Mouse (Mus musculus) forebrain, embryonic 12.5 days (tissue): ENCODE results near the gene Gys1. TPM values are rescaled to one million over a fixed set of nuclear protein-coding genes. Genes with fewer than 3 reads are reported as not detected.

Experiments
- ATAC-seq: fragments of 200-750 bp; cut with Nextera tagmentation; 2 replicates; pipeline ENCODE4 v1.8.0; 2017; ENCODE audit warnings: moderate TSS enrichment; ENCODE audit not compliant: low FRiP score
- H3K27ac ChIP-seq: fragments of 300-500 bp; sonication (generic); 2 replicates; pipeline ENCODE4 v1.5.1; 2016; ENCODE audit warnings: mild to moderate bottlenecking
- H3K27me3 ChIP-seq: fragments of 300-500 bp; sonication (generic); 2 replicates; pipeline ENCODE4 v1.6.1; 2016; ENCODE audit warnings: mild to moderate bottlenecking
- H3K36me3 ChIP-seq: fragments of 300-500 bp; sonication (generic); replicated peaks from 2 replicates; pipeline ENCODE4 v1.6.1; 2016; ENCODE audit warnings: mild to moderate bottlenecking
- H3K4me1 ChIP-seq: fragments of 300-500 bp; sonication (generic); 2 replicates; pipeline ENCODE4 v1.6.1; 2016
- H3K4me2 ChIP-seq: fragments of 300-500 bp; sonication (generic); 2 replicates; pipeline ENCODE4 v1.6.1; 2016; ENCODE audit warnings: mild to moderate bottlenecking, moderate library complexity
- H3K4me3 ChIP-seq: fragments of 300-500 bp; sonication (generic); replicated peaks from 2 replicates; pipeline ENCODE4 v1.5.1; 2016; ENCODE audit warnings: mild to moderate bottlenecking
- H3K9ac ChIP-seq: fragments of 300-500 bp; sonication (generic); 2 replicates; pipeline ENCODE4 v1.6.1; 2016; ENCODE audit warnings: mild to moderate bottlenecking
- H3K9me3 ChIP-seq: fragments of 300-500 bp; sonication (generic); 2 replicates; pipeline ENCODE4 v1.6.1; 2016
- WGBS: fragments of 180-500 bp; shearing (Covaris S2); methylation state at CpG from one replicate; pipeline ENCODE4 v1.1.7; 2016; 5-methylcytosine and 5-hydroxymethylcytosine counted together
- polyA plus RNA-seq: library from polyadenylated mRNA; unstranded; fragments of >200 nt; fragmentation: Nextera tagmentation; extraction: Ambion mirVana; gene quantifications from 2 replicates; pipeline ENCODE4 v1.2.1, GENCODE M21; 2016

Gene Gys1
- polyA plus RNA-seq, 1 experiment from 2014 or later: 28.7 TPM

DNA sequence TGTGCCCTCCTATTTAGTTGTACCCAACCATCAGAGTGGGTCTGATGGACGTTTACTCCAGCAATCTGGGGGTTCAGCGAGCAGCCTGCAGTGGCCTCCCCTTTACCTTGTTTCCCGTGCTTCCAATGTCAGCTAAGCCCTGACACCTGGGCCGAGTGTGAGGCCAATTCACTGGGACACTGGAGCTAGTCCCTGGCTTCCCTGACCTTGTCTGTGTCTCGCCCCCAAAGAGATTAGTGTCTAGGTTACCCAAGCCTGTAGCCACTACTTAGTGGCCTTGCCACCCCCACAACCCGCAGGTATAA is 14.1 kb upstream of the Gys1 start, which contains the start of gene Lhb:
Lhb (plus strand) TSS at position 206 of the 305 bp plus-strand sequence.
- Histone ChIP-seq H3K4me1 (peaks cover 4% of the 10 kb centered on the region), H3K27me3 (peaks cover 60% of the 10 kb centered on the region), H3K36me3 (peaks cover 51% of the 10 kb centered on the region), H3K27ac (no peak within 1 kb of the TSS), H3K9ac (no peak within 1 kb of the TSS), H3K9me3 (no peaks in the 10 kb centered on the region), H3K4me2 (no peak within 1 kb of the TSS), H3K4me3 (no peak within 1 kb of the TSS)
- 58% methylated on average over 6 of the region's 6 CpGs for WGBS
- no peak for ATAC-seq

DNA sequence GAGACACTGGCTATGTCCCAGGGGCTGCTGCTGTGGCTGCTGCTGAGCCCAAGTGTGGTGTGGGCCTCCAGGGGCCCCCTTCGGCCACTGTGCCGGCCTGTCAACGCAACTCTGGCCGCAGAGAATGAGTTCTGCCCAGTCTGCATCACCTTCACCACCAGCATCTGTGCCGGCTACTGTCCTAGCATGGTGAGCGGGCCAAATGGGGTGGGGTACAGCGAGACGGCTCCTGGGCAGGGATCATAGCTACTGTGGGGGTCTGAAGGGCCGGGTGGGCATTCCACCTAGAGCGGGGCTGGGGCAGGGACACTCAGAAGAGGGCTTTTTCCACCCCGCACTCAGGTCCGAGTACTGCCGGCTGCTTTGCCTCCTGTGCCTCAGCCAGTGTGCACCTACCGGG is 13.4 kb upstream of the Gys1 start:
- ATAC-seq: no peak
- 89% methylated on average over 14 of the region's 14 CpGs for whole genome bisulfite sequencing
- peaks cover 54% of the 10 kb centered on the region for H3K27me3 ChIP-seq
- no peak overlapping the region for H3K4me3 ChIP-seq
- peaks cover 53% of the 10 kb centered on the region for H3K36me3 ChIP-seq
- H3K4me1 ChIP-seq: peaks cover 4% of the 10 kb centered on the region; the same call in 1 of the 2 replicates
- H3K4me2 ChIP-seq: no peak overlapping the region
- no peak overlapping the region for H3K27ac ChIP-seq
- H3K9me3 ChIP-seq: no peaks in the 10 kb centered on the region
- H3K9ac ChIP-seq: no peak overlapping the region

DNA sequence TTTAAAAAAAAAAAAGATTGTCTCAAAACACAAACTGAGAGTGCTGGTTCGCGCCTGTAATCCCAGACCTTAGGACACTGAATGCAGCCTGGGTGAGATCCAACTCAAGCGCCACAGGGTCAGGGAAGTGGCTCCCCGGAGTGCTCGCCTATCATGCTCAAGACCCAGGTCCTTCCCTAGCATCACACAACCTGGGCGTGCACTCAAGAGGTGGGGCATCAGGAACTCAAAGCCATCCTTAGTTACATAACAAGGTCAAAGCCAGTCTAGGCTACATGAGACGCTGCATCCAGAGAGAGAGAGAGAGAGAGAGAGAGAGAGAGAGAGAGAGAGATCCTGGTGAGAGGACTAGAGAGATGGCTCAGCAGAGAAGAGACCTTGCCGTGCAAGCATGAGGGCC is 8.1 kb upstream of the Gys1 start:
- Histone ChIP-seq H3K4me3 (no peak overlapping the region), H3K9ac (no peak overlapping the region), H3K4me2 (no peak overlapping the region), H3K9me3 (no peaks in the 10 kb centered on the region), H3K27me3 (peaks cover under 1% of the 10 kb centered on the region; the same call in 1 of the 2 replicates), H3K27ac (no peak overlapping the region), H3K4me1 (no peaks in the 10 kb centered on the region), H3K36me3 (peaks cover 94% of the 10 kb centered on the region)
- WGBS: 91% methylated on average over 8 of the region's 8 CpGs
- no peak for ATAC-seq

DNA sequence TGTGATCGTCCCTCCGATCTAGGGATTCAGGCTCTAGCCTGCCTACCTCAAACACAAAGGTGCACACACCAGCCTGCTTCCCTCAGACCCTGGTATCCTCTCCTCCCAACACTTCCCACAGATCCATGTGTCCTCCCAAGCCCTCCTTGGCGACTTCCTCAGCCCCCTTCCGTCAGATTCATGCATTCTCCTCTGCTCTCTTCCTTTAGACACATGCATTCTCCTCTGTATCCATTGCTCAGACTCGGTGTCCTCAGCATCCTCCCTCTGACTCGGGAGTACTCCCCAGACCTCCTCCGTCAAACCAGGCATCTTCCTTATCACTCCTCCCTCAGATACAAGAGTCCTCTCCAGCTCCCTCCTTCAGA is 825 bp upstream of the Gys1 start:
- 3% methylated on average over 7 of the region's 7 CpGs for WGBS

DNA sequence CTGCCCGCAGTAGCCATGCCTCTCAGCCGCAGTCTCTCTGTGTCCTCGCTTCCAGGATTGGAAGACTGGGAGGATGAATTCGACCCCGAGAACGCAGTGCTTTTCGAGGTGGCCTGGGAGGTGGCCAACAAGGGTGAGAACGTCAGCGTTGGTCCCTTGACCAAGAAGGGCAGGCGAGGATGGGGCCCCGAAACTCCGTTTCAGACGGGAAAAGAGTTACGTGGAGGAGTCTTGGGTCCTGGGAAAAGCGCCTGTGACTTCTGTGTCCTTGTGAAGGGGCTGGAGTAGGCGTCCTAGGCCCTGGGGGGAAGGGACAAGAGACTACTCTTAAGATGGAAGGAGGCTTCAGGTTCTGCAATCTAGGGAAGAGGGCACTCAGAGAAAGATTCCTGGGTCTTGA is 394 bp downstream of the Gys1 start:
- H3K27me3 ChIP-seq: 0 out of 2 replicates have a peak, but pooled peaks cover 4% of the 10 kb centered on the region
- peak overlapping the region; percentile 76 for H3K4me3 ChIP-seq
- peaks cover 45% of the 10 kb centered on the region for H3K4me1 ChIP-seq
- peak overlapping the region; percentile 85 for H3K9ac ChIP-seq
- no peaks in the 10 kb centered on the region for H3K9me3 ChIP-seq
- peak overlapping the region; percentile 63; the same call in 1 of the 2 replicates for H3K27ac ChIP-seq
- WGBS: 4% methylated on average over 16 of the region's 16 CpGs
- peak overlapping the region; percentile 96 for H3K4me2 ChIP-seq
- peak; percentile 30; the same call in 1 of the 2 replicates for ATAC-seq
- peaks cover 24% of the 10 kb centered on the region for H3K36me3 ChIP-seq

More for the DNA sequence above, 825 bp upstream of the Gys1 start:
- Histone ChIP-seq H3K9ac (peak overlapping the region; percentile 88), H3K36me3 (peaks cover 35% of the 10 kb centered on the region), H3K4me3 (peak overlapping the region; percentile 76), H3K27me3 (0 out of 2 replicates have a peak, but pooled peaks cover 4% of the 10 kb centered on the region), H3K9me3 (no peaks in the 10 kb centered on the region), H3K27ac (peak overlapping the region; percentile 93), H3K4me1 (peaks cover 45% of the 10 kb centered on the region), H3K4me2 (peak overlapping the region; percentile 96)
- no peak for ATAC-seq

DNA sequence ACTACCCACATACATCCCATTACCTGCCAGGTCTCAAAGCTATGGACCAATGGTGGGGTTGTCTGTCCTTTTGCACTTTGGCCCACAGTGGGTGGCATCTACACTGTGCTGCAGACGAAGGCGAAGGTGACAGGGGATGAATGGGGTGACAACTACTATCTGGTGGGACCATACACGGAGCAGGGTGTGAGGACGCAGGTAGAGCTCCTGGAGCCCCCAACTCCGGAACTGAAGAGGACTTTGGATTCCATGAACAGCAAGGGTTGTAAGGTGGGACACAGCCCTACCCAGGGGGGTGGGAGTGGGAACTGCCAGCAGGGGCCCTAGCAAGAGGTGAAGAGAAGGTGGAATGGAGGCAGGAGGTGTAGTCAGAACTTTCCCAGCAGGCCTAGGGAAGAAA is 1.8 kb downstream of the Gys1 start:
- Histone ChIP-seq H3K9ac (peak overlapping the region; percentile 85; the same call in 1 of the 2 replicates), H3K4me2 (no peak overlapping the region), H3K9me3 (no peaks in the 10 kb centered on the region), H3K4me1 (peaks cover 45% of the 10 kb centered on the region), H3K4me3 (no peak overlapping the region), H3K27ac (no peak overlapping the region), H3K27me3 (0 out of 2 replicates have a peak, but pooled peaks cover 4% of the 10 kb centered on the region), H3K36me3 (peaks cover 24% of the 10 kb centered on the region)
- ATAC-seq: no peak
- whole genome bisulfite sequencing: 93% methylated on average over 5 of the region's 5 CpGs

DNA sequence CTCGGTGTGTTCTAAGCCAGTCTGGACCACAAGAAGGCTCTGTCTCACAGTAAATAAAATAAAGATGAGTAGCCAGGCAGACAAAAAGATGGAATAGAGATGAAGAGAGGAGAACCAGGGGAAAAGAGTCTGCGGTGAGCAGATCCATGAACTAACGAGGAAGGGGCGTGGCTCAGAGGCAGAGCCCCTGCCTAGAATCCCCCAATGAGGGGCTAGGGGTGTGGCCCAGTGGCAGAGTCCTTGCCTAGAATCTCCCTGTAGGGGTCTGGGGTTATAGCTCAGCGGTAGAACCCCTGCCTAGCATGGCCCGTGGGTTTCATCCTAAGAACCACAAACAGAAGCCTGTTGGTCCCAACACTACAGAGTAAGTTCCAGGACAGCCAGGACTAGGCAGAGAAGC is 2.4 kb downstream of the Gys1 start:
- no peak overlapping the region for H3K9ac ChIP-seq
- H3K9me3 ChIP-seq: no peaks in the 10 kb centered on the region
- WGBS: 24% methylated on average over 6 of the region's 6 CpGs
- ATAC-seq: no peak
- peak overlapping the region; percentile 21; the same call in 1 of the 2 replicates for H3K4me2 ChIP-seq
- peaks cover 45% of the 10 kb centered on the region for H3K4me1 ChIP-seq
- H3K4me3 ChIP-seq: no peak overlapping the region
- H3K27me3 ChIP-seq: 0 out of 2 replicates have a peak, but pooled peaks cover 4% of the 10 kb centered on the region
- H3K36me3 ChIP-seq: peaks cover 18% of the 10 kb centered on the region
- H3K27ac ChIP-seq: no peak overlapping the region

DNA sequence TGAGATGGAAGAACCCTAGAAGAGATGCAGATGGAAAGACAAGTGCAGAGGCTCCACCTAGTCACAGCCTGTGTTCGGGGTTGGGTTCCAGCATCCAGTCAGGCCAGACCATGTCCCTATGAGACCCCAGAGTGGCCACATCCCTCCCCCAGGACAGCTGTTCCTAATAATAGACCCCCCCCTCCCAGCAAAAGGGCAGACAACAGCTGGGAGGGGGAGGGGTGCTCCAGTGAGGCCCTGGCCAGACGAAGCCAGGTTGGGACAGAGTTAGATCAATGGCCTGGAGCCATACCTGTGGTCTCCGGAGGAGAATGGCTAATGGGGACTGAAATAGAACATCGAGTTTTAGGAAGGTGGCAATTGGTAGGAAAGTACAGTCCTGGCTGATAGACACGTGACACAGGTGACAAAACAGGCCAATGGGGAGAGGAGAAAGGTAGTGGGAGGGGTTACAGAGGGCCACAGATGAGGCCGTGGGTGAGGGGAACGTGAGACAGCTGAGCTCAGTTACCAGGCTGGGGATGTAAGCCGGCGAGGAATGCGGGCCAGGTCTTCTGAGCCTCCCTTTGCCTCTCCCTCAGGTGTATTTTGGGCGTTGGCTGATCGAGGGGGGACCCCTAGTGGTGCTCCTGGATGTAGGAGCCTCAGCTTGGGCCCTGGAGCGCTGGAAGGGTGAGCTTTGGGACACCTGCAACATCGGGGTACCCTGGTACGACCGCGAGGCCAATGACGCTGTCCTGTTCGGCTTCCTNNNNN is 3.1 kb downstream of the Gys1 start, which contains the start of gene Ruvbl2:
Ruvbl2 (minus strand) TSS at position 576 of the 756 bp plus-strand sequence.
- peak within 1 kb of the TSS; percentile 21 for H3K4me2 ChIP-seq

DNA sequence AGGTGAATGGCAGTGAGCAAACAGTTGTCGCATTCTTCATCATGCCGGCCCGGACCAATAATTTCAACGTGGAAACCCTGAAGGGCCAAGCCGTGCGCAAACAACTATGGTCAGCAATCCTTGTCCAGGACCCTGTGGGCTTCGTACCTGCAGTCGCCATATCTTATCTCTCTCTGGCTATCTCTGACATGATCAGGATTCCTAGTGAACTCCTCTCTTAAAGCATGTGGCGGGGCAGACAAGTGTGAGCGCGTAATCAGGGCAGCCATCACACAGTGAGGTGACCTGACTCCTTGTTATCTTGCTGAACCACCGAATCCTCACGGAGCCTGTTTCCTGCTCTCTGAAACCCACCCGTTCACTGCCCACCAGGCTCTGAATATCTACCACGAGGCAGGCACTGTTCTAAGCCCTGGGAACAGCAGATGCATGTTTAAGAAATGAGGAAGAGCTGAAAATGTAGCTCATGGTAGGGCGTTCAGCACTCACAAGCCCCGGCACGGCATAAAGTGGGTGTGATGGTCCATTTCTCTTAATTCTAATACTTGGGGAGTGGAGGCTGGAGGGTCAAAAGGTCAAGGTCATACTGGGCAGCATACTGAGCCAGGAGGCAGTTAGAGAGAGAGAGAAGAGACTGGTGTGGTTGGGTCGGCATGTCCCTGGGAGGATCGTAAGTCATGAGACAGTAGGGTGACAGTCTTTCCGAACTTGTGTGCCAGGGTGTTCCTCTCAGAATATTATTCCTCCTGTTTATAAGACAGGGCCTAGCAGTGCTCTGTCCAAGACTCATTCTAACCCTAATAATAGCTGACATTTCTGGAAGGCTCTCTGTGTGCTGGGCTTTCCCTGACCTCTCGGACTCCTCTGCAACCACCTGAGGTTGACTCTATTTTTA is 9.1 kb downstream of the Gys1 start:
- 0 out of 2 replicates have a peak overlapping the region, but pooled peaks have one; percentile 4 for H3K9ac ChIP-seq
- H3K27me3 ChIP-seq: no peaks in the 10 kb centered on the region
- H3K27ac ChIP-seq: no peak overlapping the region
- no peak overlapping the region for H3K4me2 ChIP-seq
- H3K9me3 ChIP-seq: no peaks in the 10 kb centered on the region
- H3K36me3 ChIP-seq: peaks cover 54% of the 10 kb centered on the region
- ATAC-seq: no peak
- WGBS: 90% methylated on average over 22 of the region's 22 CpGs
- no peak overlapping the region for H3K4me3 ChIP-seq
- H3K4me1 ChIP-seq: no peaks in the 10 kb centered on the region

More for the DNA sequence above, 3.1 kb downstream of the Gys1 start, which contains the start of gene Ruvbl2:
- no peak within 1 kb of the TSS for H3K27ac ChIP-seq
- 14% methylated on average over 19 of the region's 19 CpGs for WGBS
- H3K4me1 ChIP-seq: peaks cover 43% of the 10 kb centered on the region
- no peak within 1 kb of the TSS for H3K9ac ChIP-seq
- H3K27me3 ChIP-seq: 0 out of 2 replicates have a peak, but pooled peaks cover 4% of the 10 kb centered on the region
- no peaks in the 10 kb centered on the region for H3K9me3 ChIP-seq
- no peak within 1 kb of the TSS for H3K4me3 ChIP-seq
- peaks cover 20% of the 10 kb centered on the region for H3K36me3 ChIP-seq
- no peak for ATAC-seq

DNA sequence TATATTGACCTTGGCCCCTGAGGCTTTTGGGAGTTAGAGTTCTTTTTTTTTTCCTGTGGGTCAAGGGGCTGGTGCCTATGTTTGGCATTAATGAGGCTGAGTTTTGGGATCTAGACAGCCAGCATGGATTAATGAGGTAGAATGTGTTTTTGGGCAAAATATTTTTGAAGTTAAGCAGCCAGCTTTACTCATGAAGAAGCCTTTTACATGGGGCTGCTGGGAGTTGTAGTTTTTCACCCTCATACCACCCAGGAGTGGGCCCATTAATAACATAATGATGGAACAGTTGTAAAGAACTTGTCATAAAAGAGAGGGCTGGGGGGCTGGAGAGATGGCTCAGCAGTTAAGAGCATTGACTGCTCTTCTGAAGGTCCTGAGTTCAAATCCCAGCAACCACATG is 11.9 kb downstream of the Gys1 start:
- peaks cover 45% of the 10 kb centered on the region for H3K36me3 ChIP-seq
- H3K4me3 ChIP-seq: no peak overlapping the region
- no peak overlapping the region for H3K9ac ChIP-seq
- peaks cover 2% of the 10 kb centered on the region; the same call in 1 of the 2 replicates for H3K4me1 ChIP-seq
- H3K27ac ChIP-seq: no peak overlapping the region
- H3K4me2 ChIP-seq: no peak overlapping the region
- no peaks in the 10 kb centered on the region for H3K27me3 ChIP-seq
- H3K9me3 ChIP-seq: no peaks in the 10 kb centered on the region
- no peak for ATAC-seq

DNA sequence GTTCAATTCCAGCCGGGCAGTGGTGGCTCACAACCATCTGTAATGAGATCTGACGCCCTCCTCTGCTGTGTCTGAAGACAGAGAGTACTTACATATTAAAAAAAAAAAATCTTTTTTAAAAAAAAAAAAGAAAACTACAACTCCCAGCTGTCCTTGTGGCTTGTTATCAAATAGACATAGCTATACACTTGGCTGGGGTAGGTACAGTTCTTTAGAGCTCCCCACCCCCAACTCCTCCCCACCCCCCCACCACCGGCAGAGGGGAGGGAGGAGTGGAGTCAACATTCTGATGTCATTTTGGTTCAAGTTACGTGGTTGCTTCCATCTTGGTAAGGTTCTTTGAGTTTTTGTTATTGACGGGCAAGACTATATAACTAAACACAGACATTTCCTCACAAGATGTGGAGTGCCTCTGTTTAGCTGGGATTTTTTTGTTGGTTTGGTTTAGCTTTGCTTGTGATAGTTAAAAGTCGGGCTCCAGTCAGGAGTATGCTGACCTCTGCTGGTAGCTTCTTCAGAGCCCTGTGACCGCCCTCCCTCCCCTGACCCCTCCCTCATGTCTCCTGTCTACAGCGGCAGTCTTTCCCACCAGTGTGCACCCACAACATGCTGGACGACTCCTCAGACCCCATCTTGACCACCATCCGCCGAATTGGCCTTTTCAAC is 12.8 kb downstream of the Gys1 start:
- no peak for ATAC-seq
- H3K36me3 ChIP-seq: peaks cover 51% of the 10 kb centered on the region
- 31% methylated on average over 11 of the region's 11 CpGs for WGBS
- no peak overlapping the region for H3K4me2 ChIP-seq
- no peak overlapping the region for H3K4me3 ChIP-seq
- peaks cover 2% of the 10 kb centered on the region; the same call in 1 of the 2 replicates for H3K4me1 ChIP-seq
- H3K27me3 ChIP-seq: no peaks in the 10 kb centered on the region
- H3K9ac ChIP-seq: no peak overlapping the region
- H3K27ac ChIP-seq: no peak overlapping the region
- H3K9me3 ChIP-seq: no peaks in the 10 kb centered on the region

DNA sequence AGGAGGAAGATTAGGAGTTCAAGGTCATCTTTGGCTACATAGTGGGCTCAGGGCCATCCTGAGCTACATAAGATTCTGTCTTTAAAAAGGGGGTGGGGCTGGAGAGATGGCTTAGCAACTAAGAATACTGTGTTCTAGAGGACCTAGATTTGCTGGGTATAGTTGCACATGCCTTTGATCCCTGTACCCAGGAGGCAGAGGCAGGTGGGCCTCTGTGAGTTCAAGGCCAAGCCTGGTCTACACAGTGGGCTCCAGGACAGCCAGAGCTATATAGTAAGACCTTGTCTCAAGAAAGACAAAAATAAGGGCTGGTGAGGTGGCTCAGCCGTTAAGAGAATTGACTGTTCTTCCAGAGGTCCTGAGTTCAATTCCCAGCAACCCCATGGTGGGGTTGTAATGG is 15.3 kb downstream of the Gys1 start:
- Histone ChIP-seq H3K36me3 (peaks cover 39% of the 10 kb centered on the region), H3K9me3 (no peaks in the 10 kb centered on the region), H3K27me3 (no peaks in the 10 kb centered on the region), H3K27ac (no peak overlapping the region), H3K4me2 (no peak overlapping the region), H3K4me1 (peaks cover 2% of the 10 kb centered on the region; the same call in 1 of the 2 replicates), H3K4me3 (no peak overlapping the region), H3K9ac (no peak overlapping the region)
- no peak for ATAC-seq
- 83% methylated on average over 1 of the region's 1 CpGs for WGBS
